Mouse (Mus musculus) T-helper 17 cell (primary cell): ENCODE data around the gene Jmy.

Source experiments
- in situ Hi-C, 2 experiments: fragments of 300-600 bp; cut with MboI, MseI; formaldehyde crosslinking; loops; 1 replicate in 1 of 2; 2 replicates in 1 of 2; pipeline ENCODE4 v1.15.1; 2025; ENCODE audit warnings: high pct_unique_total_duplicates in 2 of 2

Jmy gene

GRCm38 (mm10) chr13:93468355-93468754 lies 31.3 kb downstream of the Jmy start:
- in situ Hi-C loops, result loop anchor here in 1 of 2 experiments (10.0 kb wide), 1 partner anchor 924 kb away; no protein-coding TSS in a partner anchor

- in situ Hi-C loops, result no loop called here
These were observed 40.0 kb downstream of the Jmy start for GRCm38 (mm10) chr13:93459566-93459965.

GRCm38 (mm10) chr13:93458616-93459015 lies 41.0 kb downstream of the Jmy start:
- in situ Hi-C loops, result no loop called here

GRCm38 (mm10) chr13:93453275-93453674 lies 46.3 kb downstream of the Jmy start:
- in situ Hi-C loops, result no loop called here

GRCm38 (mm10) chr13:93440167-93440566 lies 59.4 kb downstream of the Jmy start:
- in situ Hi-C loops, result loop anchor here in 1 of 2 experiments (10.0 kb wide), 2 partner anchors 265 to 1235 kb away; no protein-coding TSS in a partner anchor

- in situ Hi-C loops, result no loop called here
These were observed 70.4 kb downstream of the Jmy start for GRCm38 (mm10) chr13:93429205-93429604.

GRCm38 (mm10) chr13:93427920-93428876 lies 71.4 kb downstream of the Jmy start:
- in situ Hi-C loops, result no loop called here

GRCm38 (mm10) chr13:93423224-93423623 lies 76.4 kb downstream of the Jmy start:
- in situ Hi-C loops, result no loop called here

- in situ Hi-C loops, result no loop called here
These were observed 79.8 kb downstream of the Jmy start for GRCm38 (mm10) chr13:93419779-93420178.

GRCm38 (mm10) chr13:93418292-93418691 lies 81.3 kb downstream of the Jmy start:
- in situ Hi-C loops, result no loop called here

GRCm38 (mm10) chr13:93415055-93415454 lies 84.6 kb downstream of the Jmy start:
- in situ Hi-C loops, result no loop called here

- in situ Hi-C loops, result no loop called here
These were observed 89.3 kb downstream of the Jmy start for GRCm38 (mm10) chr13:93410343-93410742.

GRCm38 (mm10) chr13:93406855-93407254 lies 92.8 kb downstream of the Jmy start:
- in situ Hi-C loops, result no loop called here

- in situ Hi-C loops, result no loop called here
These were observed 97.7 kb downstream of the Jmy start for GRCm38 (mm10) chr13:93401947-93402346.

GRCm38 (mm10) chr13:93399710-93400216 lies 99.8 kb downstream of the Jmy start:
- in situ Hi-C loops, result no loop called here

GRCm38 (mm10) chr13:93389242-93389625 lies 110.4 kb downstream of the Jmy start:
- in situ Hi-C loops, result no loop called here

- in situ Hi-C loops, result no loop called here
These were observed 110.9 kb downstream of the Jmy start for GRCm38 (mm10) chr13:93388594-93389241.

GRCm38 (mm10) chr13:93387440-93387839 lies 112.2 kb downstream of the Jmy start:
- in situ Hi-C loops, result no loop called here

- in situ Hi-C loops, result no loop called here
These were observed 114.5 kb downstream of the Jmy start for GRCm38 (mm10) chr13:93385147-93385546.

- in situ Hi-C loops, result no loop called here
These were observed 115.1 kb downstream of the Jmy start for GRCm38 (mm10) chr13:93384481-93384880.

GRCm38 (mm10) chr13:93383620-93384019 lies 116.0 kb downstream of the Jmy start:
- in situ Hi-C loops, result no loop called here

GRCm38 (mm10) chr13:93383092-93383491 lies 116.5 kb downstream of the Jmy start:
- in situ Hi-C loops, result no loop called here
